Mouse (Mus musculus): ENCODE measurements at regions not wholly inside any gene's neighbourhood (a gene's known extent, or its start where the extent isn't known, plus 50 kb on each side); places are given as distances from the start of the nearest gene placed in this dataset.

DNA sequence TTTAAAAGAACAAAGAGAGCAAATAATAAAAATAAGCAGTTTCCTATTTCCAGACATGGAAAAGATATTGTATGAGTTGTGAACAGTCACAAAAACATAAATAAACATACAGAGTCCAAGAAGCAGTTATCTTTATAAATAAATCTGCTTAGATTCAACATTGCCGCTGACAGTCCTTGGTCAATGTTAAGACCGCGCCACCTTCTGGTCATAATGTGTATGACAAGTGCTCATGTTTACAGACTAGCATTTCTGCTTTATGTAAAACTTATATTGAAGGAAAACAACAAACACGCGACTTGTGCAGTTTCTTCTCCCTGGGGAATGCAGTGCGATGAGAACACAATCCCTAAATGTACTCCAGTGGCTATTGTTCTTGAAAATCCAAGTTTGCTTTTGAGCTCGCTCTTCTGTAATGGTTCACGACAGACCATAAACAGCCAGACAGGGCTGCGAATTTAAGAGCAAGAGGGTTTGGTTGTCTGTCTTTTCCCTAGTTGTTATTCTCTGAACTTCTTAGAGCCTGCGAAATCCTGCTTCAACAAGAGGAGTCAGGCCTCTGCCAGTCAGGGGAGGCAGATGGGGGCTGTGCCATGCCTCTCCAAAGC lies 291.6 kb upstream of the Rnf219 start:
- ATAC-seq: no peak
- no peaks in the 10 kb centered on the region for H3K9me3 ChIP-seq (ENCODE audit: control insufficient read depth, low read length)
- 29% methylated on average over 10 of the region's 10 CpGs for WGBS

GRCm38 (mm10) chr14:104812006-104812405 lies 289.6 kb upstream of the Rnf219 start:
- 67% methylated on average over 4 of the region's 4 CpGs for WGBS
- ATAC-seq: no peak
- Histone ChIP-seq H3K27me3 (replicated peaks; ENCODE audit: control insufficient read depth, insufficient read depth, low read length) (peaks cover 2% of the 10 kb centered on the region; the same call in 1 of the 2 replicates), H3K9me3 (ENCODE audit: control insufficient read depth, low read length) (no peaks in the 10 kb centered on the region), H3K27ac (ENCODE audit: low read depth, low read length) (no peak overlapping the region), H3K4me2 (ENCODE audit: low read length) (no peak overlapping the region), H3K36me3 (ENCODE audit: control insufficient read depth, insufficient read depth, low read length) (no peaks in the 10 kb centered on the region), H3K9ac (ENCODE audit: low read depth, low read length) (no peak overlapping the region), H3K4me1 (ENCODE audit: control insufficient read depth, insufficient read depth, low read depth, low read length) (no peaks in the 10 kb centered on the region), H3K4me3 (ENCODE audit: low read length) (no peak overlapping the region)

More for the DNA sequence above, 291.6 kb upstream of the Rnf219 start:
- H3K4me3 ChIP-seq (ENCODE audit: low read length): no peak overlapping the region
- H3K4me2 ChIP-seq (ENCODE audit: low read length): no peak overlapping the region
- no peak overlapping the region for H3K9ac ChIP-seq (ENCODE audit: low read depth, low read length)
- no peaks in the 10 kb centered on the region for H3K36me3 ChIP-seq (ENCODE audit: control insufficient read depth, insufficient read depth, low read length)
- no peaks in the 10 kb centered on the region for H3K4me1 ChIP-seq (ENCODE audit: control insufficient read depth, insufficient read depth, low read depth, low read length)
- no peak overlapping the region for H3K27ac ChIP-seq (ENCODE audit: low read depth, low read length)
- peaks cover 2% of the 10 kb centered on the region; the same call in 1 of the 2 replicates for H3K27me3 ChIP-seq (replicated peaks; ENCODE audit: control insufficient read depth, insufficient read depth, low read length)

- Histone ChIP-seq H3K9ac (ENCODE audit: low read depth, low read length) (no peak overlapping the region), H3K4me3 (ENCODE audit: low read length) (no peak overlapping the region), H3K9me3 (ENCODE audit: control insufficient read depth, low read length) (no peaks in the 10 kb centered on the region), H3K4me2 (ENCODE audit: low read length) (no peak overlapping the region), H3K4me1 (ENCODE audit: control insufficient read depth, insufficient read depth, low read depth, low read length) (no peaks in the 10 kb centered on the region), H3K27ac (ENCODE audit: low read depth, low read length) (no peak overlapping the region), H3K36me3 (ENCODE audit: control insufficient read depth, insufficient read depth, low read length) (no peaks in the 10 kb centered on the region), H3K27me3 (replicated peaks; ENCODE audit: control insufficient read depth, insufficient read depth, low read length) (no peaks in the 10 kb centered on the region)
- no peak for ATAC-seq
- WGBS: 89% methylated on average over 10 of the region's 10 CpGs
These were observed 282.9 kb upstream of the Rnf219 start for GRCm38 (mm10) chr14:104805332-104805731.

DNA sequence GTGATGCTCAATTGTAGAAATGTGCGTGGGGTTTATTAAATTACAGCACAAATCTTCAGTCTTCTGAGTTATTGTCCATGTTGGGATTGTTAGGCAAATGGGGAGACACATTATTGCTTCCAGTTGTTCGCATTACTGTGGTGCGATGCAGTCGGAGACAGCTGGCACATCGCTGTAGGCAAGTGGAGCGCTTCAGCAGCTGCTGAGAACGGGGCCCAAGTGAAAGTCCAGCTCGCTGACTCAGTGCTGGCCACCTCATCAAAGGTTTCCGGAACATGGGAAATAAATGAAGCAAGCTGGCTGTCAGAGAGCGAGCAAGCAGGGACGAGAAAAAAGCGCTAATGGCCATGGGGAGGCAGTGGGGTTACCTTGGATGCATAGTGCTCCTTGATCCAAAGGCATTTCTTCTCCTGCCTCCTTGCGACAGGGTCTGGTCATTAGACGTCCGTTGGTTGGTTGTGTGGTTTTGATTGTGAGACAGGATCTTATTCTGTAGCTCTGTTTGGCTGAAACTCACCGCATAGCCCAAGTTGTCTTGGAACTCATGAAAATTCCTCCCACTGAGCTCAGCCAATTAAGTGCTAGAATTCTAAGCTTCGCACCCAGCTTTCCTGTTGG lies 274.0 kb upstream of the Rnf219 start:
- H3K4me1 ChIP-seq (ENCODE audit: control insufficient read depth, insufficient read depth, low read depth, low read length): no peaks in the 10 kb centered on the region
- no peaks in the 10 kb centered on the region for H3K27me3 ChIP-seq (replicated peaks; ENCODE audit: control insufficient read depth, insufficient read depth, low read length)
- no peak overlapping the region for H3K27ac ChIP-seq (ENCODE audit: low read depth, low read length)
- no peaks in the 10 kb centered on the region for H3K36me3 ChIP-seq (ENCODE audit: control insufficient read depth, insufficient read depth, low read length)
- no peak overlapping the region for H3K9ac ChIP-seq (ENCODE audit: low read depth, low read length)
- ATAC-seq: no peak
- no peaks in the 10 kb centered on the region for H3K9me3 ChIP-seq (ENCODE audit: control insufficient read depth, low read length)
- no peak overlapping the region for H3K4me2 ChIP-seq (ENCODE audit: low read length)
- H3K4me3 ChIP-seq (ENCODE audit: low read length): no peak overlapping the region
- WGBS: 77% methylated on average over 17 of the region's 17 CpGs

GRCm38 (mm10) chr14:104789346-104789745 lies 266.9 kb upstream of the Rnf219 start:
- 42% methylated on average over 3 of the region's 3 CpGs for WGBS
- no peak for ATAC-seq

GRCm38 (mm10) chr14:104785066-104785465 lies 262.6 kb upstream of the Rnf219 start:
- Histone ChIP-seq H3K4me1 (ENCODE audit: control insufficient read depth, insufficient read depth, low read depth, low read length) (no peaks in the 10 kb centered on the region), H3K9ac (ENCODE audit: low read depth, low read length) (no peak overlapping the region), H3K27me3 (replicated peaks; ENCODE audit: control insufficient read depth, insufficient read depth, low read length) (no peaks in the 10 kb centered on the region), H3K27ac (ENCODE audit: low read depth, low read length) (no peak overlapping the region), H3K4me2 (ENCODE audit: low read length) (no peak overlapping the region), H3K9me3 (ENCODE audit: control insufficient read depth, low read length) (no peaks in the 10 kb centered on the region), H3K4me3 (ENCODE audit: low read length) (no peak overlapping the region), H3K36me3 (ENCODE audit: control insufficient read depth, insufficient read depth, low read length) (no peaks in the 10 kb centered on the region)
- WGBS: 83% methylated on average over 12 of the region's 12 CpGs
- no peak for ATAC-seq

More at GRCm38 (mm10) chr14:104789346-104789745, 266.9 kb upstream of the Rnf219 start:
- no peaks in the 10 kb centered on the region for H3K27me3 ChIP-seq (replicated peaks; ENCODE audit: control insufficient read depth, insufficient read depth, low read length)
- H3K4me2 ChIP-seq (ENCODE audit: low read length): no peak overlapping the region
- no peaks in the 10 kb centered on the region for H3K4me1 ChIP-seq (ENCODE audit: control insufficient read depth, insufficient read depth, low read depth, low read length)
- no peak overlapping the region for H3K4me3 ChIP-seq (ENCODE audit: low read length)
- H3K9me3 ChIP-seq (ENCODE audit: control insufficient read depth, low read length): no peaks in the 10 kb centered on the region
- no peaks in the 10 kb centered on the region for H3K36me3 ChIP-seq (ENCODE audit: control insufficient read depth, insufficient read depth, low read length)
- no peak overlapping the region for H3K27ac ChIP-seq (ENCODE audit: low read depth, low read length)
- no peak overlapping the region for H3K9ac ChIP-seq (ENCODE audit: low read depth, low read length)

DNA sequence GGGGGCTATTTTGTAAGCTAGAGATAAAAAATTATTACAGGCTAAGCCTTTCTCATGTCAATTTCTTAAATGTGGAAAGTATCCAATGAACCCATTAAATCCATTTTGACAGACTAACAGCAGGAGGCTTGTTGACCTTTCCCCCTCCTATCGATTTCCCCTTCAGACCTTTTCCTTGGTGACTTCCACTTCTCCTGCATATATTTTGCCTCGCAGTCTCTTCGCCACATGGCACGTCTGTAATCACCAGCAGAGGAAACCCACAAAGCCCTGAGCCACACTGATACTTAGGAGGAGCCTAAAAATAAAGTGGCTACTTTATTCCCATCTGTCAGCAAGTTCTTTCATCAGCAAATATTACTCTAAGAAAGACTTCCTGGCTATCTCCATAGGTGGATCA lies 247.5 kb upstream of the Rnf219 start:
- H3K9ac ChIP-seq (ENCODE audit: low read depth, low read length): no peak overlapping the region
- no peaks in the 10 kb centered on the region for H3K4me1 ChIP-seq (ENCODE audit: control insufficient read depth, insufficient read depth, low read depth, low read length)
- no peak overlapping the region for H3K4me3 ChIP-seq (ENCODE audit: low read length)
- H3K4me2 ChIP-seq (ENCODE audit: low read length): no peak overlapping the region
- no peak for ATAC-seq
- H3K36me3 ChIP-seq (ENCODE audit: control insufficient read depth, insufficient read depth, low read length): no peaks in the 10 kb centered on the region
- H3K9me3 ChIP-seq (ENCODE audit: control insufficient read depth, low read length): no peaks in the 10 kb centered on the region
- H3K27ac ChIP-seq (ENCODE audit: low read depth, low read length): no peak overlapping the region
- WGBS: 59% methylated on average over 4 of the region's 4 CpGs
- no peaks in the 10 kb centered on the region for H3K27me3 ChIP-seq (replicated peaks; ENCODE audit: control insufficient read depth, insufficient read depth, low read length)

GRCm38 (mm10) chr14:104734213-104734612 lies 211.8 kb upstream of the Rnf219 start:
- Histone ChIP-seq H3K4me2 (ENCODE audit: low read length) (no peak overlapping the region), H3K9me3 (ENCODE audit: control insufficient read depth, low read length) (no peaks in the 10 kb centered on the region), H3K4me1 (ENCODE audit: control insufficient read depth, insufficient read depth, low read depth, low read length) (no peaks in the 10 kb centered on the region), H3K4me3 (ENCODE audit: low read length) (no peak overlapping the region), H3K36me3 (ENCODE audit: control insufficient read depth, insufficient read depth, low read length) (no peaks in the 10 kb centered on the region), H3K27ac (ENCODE audit: low read depth, low read length) (no peak overlapping the region), H3K9ac (ENCODE audit: low read depth, low read length) (no peak overlapping the region), H3K27me3 (replicated peaks; ENCODE audit: control insufficient read depth, insufficient read depth, low read length) (no peaks in the 10 kb centered on the region)
- no peak for ATAC-seq
- WGBS: 49% methylated on average over 3 of the region's 3 CpGs

DNA sequence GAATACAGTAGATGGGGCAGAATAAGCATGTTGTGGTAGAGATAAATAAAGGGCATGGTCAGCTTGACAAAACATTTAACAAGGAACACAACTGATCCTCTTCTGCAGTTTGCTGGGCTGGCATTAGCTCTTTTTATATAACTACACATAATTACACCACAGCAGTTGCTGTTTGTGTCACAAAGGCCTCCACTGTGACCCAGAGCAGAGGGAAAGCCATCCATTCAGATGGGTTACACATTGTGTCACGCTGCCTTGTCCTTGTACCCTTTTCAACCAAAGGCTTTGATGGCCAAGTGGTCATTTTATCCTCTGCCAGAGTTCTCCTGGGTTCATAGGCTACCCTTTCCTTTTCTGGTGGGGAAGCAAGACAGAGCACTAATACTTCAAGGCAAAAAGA lies 209.6 kb upstream of the Rnf219 start:
- H3K4me1 ChIP-seq (ENCODE audit: control insufficient read depth, insufficient read depth, low read depth, low read length): no peaks in the 10 kb centered on the region
- H3K4me2 ChIP-seq (ENCODE audit: low read length): no peak overlapping the region
- H3K4me3 ChIP-seq (ENCODE audit: low read length): no peak overlapping the region
- no peak overlapping the region for H3K27ac ChIP-seq (ENCODE audit: low read depth, low read length)
- no peak overlapping the region for H3K9ac ChIP-seq (ENCODE audit: low read depth, low read length)
- H3K36me3 ChIP-seq (ENCODE audit: control insufficient read depth, insufficient read depth, low read length): no peaks in the 10 kb centered on the region
- no peaks in the 10 kb centered on the region for H3K27me3 ChIP-seq (replicated peaks; ENCODE audit: control insufficient read depth, insufficient read depth, low read length)
- ATAC-seq: no peak
- H3K9me3 ChIP-seq (ENCODE audit: control insufficient read depth, low read length): no peaks in the 10 kb centered on the region
- 8% methylated on average over 1 of the region's 1 CpGs for WGBS
